Mouse (Mus musculus) granulocyte monocyte progenitor cell, adult 5-6 weeks (primary cell): ENCODE results near the gene Nudt3. TPM values are rescaled to one million over a fixed set of nuclear protein-coding genes. Genes with fewer than 3 reads are reported as not detected.

Experiments used
- ATAC-seq: replicated peaks from 2 replicates; pipeline ENCODE4 v1.8.0; 2016; ENCODE audit warnings: mild to moderate bottlenecking, moderate TSS enrichment, inconsistent platforms; ENCODE audit not compliant: poor library complexity, severe bottlenecking
- total RNA-seq, 2 experiments: library from RNA; stranded (forward) in 1 of 2; stranded (reverse) in 1 of 2; fragments of 200-712, 200-1000 nt in 1 of 2; fragments of >200 nt in 1 of 2; fragmentation: Nextera tagmentation in 1 of 2; gene quantifications; 2 replicates each; pipeline ENCODE4 v1.2.3; 2014 to 2017

Nudt3 gene
- total RNA-seq, 2 experiments from 2014 or later: 120 to 173 TPM

- ATAC-seq: no peak
Observed at GRCm38 (mm10) chr17:27574470-27575115, 48.7 kb downstream of the Nudt3 start.

- ATAC-seq: no peak
Observed at GRCm38 (mm10) chr17:27573772-27574320, 49.4 kb downstream of the Nudt3 start.

- ATAC-seq: no peak
Observed at GRCm38 (mm10) chr17:27571315-27571714, 52.0 kb downstream of the Nudt3 start.

GRCm38 (mm10) chr17:27568228-27568627 lies 55.1 kb downstream of the Nudt3 start:
- ATAC-seq: no peak

- ATAC-seq: no peak
Observed at GRCm38 (mm10) chr17:27565942-27566267, 57.4 kb downstream of the Nudt3 start.

- peak; percentile 59 for ATAC-seq
Observed at GRCm38 (mm10) chr17:27565163-27565941, 57.9 kb downstream of the Nudt3 start, which contains the start of gene AI413582. Gene AI413582 (minus strand): TSS chr17:27565756.

- no peak for ATAC-seq
Observed at GRCm38 (mm10) chr17:27564391-27565162, 58.7 kb downstream of the Nudt3 start.

GRCm38 (mm10) chr17:27563771-27564244 lies 59.5 kb downstream of the Nudt3 start:
- ATAC-seq: no peak

- peak; percentile 10 for ATAC-seq
Observed at GRCm38 (mm10) chr17:27561809-27562526, 61.3 kb downstream of the Nudt3 start.

GRCm38 (mm10) chr17:27560926-27561480 lies 62.3 kb downstream of the Nudt3 start:
- no peak for ATAC-seq

GRCm38 (mm10) chr17:27559596-27559995 lies 63.7 kb downstream of the Nudt3 start:
- ATAC-seq: no peak

GRCm38 (mm10) chr17:27558845-27559244 lies 64.5 kb downstream of the Nudt3 start:
- no peak for ATAC-seq

GRCm38 (mm10) chr17:27557927-27558661 lies 65.2 kb downstream of the Nudt3 start:
- no peak for ATAC-seq

GRCm38 (mm10) chr17:27557181-27557926 lies 65.9 kb downstream of the Nudt3 start:
- peak; percentile 10 for ATAC-seq

- peak; percentile 18 for ATAC-seq
Observed at GRCm38 (mm10) chr17:27556315-27557011, 66.8 kb downstream of the Nudt3 start, which contains the start of gene Hmga1. Gene Hmga1 (plus strand): TSS chr17:27556497.

GRCm38 (mm10) chr17:27555512-27556172 lies 67.7 kb downstream of the Nudt3 start:
- peak; percentile 39 for ATAC-seq

GRCm38 (mm10) chr17:27555075-27555511 lies 68.2 kb downstream of the Nudt3 start:
- peak; percentile 31 for ATAC-seq
